Mouse (Mus musculus): ENCODE data around the gene Alox12b. TPM values are rescaled to one million over a fixed set of nuclear protein-coding genes. Genes with fewer than 3 reads are reported as not detected.

The Alox12b gene
- total RNA-seq, 4 experiments from 2014 or later: not detected

GRCm38 (mm10) chr11:69123056-69123692, 33.6 kb upstream of the Alox12b start:
- DNase-seq (ENCODE audit: low spot score in 2 of 2): peak; percentile 85 to 88

GRCm38 (mm10) chr11:69123693-69124497, 32.9 kb upstream of the Alox12b start:
- DNase-seq (ENCODE audit: low spot score in 2 of 2): peak; percentile 82 to 83

DNA sequence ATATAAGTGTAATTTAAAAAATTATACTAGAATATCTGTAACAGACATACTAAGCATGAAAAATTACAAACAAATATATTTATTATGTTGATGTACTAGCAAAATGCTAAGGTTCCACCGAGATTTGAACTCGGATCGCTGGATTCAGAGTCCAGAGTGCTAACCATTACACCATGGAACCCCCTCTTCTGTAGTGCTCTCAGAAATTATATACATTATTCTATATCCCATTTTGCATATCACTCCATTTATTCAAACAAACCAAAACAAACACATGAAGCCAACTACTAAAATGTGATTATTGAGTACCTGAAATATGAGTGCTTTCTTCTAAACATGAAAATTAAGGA, 32.3 kb upstream of the Alox12b start:
- no peak for DNase-seq (ENCODE audit: low spot score in 2 of 2)

- peak; percentile 72 to 77 for DNase-seq (ENCODE audit: low spot score in 2 of 2)
Observed at GRCm38 (mm10) chr11:69125041-69125851, 31.5 kb upstream of the Alox12b start.

GRCm38 (mm10) chr11:69125852-69125918, 31.1 kb upstream of the Alox12b start, which contains the start of gene Aloxe3:
Gene Aloxe3, plus strand, starts transcription at chr11:69125896.
- DNase-seq (ENCODE audit: low spot score in 2 of 2): no peak

DNA sequence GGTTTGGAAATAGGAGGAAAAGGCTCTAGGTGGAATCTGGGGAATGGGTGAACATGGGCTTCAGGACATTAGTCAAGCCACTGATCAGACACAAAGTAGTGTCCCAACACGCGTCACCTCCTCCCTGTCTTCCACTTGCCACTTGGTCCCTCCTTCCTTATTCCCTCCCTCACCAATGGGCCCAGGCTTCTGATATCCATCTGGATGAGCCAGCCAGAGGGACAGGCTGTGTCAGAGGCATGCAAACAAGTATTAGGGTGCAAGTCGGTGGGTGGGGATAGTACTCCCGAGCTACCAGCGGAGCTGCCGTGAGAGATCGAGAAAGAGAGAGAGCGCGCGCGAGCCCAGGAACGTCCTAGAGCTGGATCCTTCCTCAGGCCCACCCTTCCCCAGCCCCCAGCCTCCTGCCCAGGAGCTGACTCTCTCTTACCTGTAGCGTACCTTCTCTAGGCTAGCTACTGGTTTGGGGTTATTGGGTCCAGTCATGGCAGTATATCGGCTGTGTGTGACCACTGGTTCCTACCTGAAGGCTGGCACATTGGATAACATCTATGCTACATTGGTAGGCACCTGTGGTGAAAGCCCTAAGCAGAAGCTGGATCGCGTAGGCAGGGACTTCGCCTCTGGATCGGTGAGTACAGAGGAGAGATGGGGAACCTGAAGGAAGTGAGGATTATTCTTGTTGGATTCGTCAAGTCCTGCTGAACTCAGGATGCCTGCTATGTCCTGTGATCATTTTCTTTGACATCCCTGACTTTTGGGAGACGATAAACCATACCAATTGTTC, 30.7 kb upstream of the Alox12b start:
- DNase-seq (ENCODE audit: low spot score in 2 of 2): no peak

- no peak for DNase-seq (ENCODE audit: low spot score in 2 of 2)
Observed at GRCm38 (mm10) chr11:69126706-69127095, 30.1 kb upstream of the Alox12b start.

GRCm38 (mm10) chr11:69128426-69129122, 28.2 kb upstream of the Alox12b start:
- DNase-seq (ENCODE audit: low spot score in 2 of 2): no peak

- DNase-seq (ENCODE audit: low spot score in 2 of 2): no peak
Observed at GRCm38 (mm10) chr11:69133566-69133922, 23.2 kb upstream of the Alox12b start.

- DNase-seq (ENCODE audit: low spot score in 2 of 2): no peak
Observed at GRCm38 (mm10) chr11:69133923-69134621, 22.7 kb upstream of the Alox12b start.

DNA sequence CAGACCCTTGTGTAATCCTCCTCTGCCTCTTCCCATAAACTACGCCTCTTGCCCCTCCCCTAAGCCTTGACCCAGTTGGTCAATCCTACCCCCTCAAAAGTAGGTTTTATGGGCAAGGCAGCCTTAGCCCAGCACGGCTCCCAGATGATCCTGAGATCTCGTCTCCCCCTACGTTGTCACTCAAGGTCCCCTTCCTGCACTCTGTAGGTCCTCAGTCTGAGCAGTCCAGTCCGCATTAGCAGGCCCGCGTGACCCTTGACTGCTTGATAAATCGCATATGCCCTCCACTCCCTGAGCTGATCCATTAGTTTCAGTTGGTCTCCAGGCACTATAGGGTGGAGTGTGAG, 22.2 kb upstream of the Alox12b start:
- no peak for DNase-seq (ENCODE audit: low spot score in 2 of 2)

DNA sequence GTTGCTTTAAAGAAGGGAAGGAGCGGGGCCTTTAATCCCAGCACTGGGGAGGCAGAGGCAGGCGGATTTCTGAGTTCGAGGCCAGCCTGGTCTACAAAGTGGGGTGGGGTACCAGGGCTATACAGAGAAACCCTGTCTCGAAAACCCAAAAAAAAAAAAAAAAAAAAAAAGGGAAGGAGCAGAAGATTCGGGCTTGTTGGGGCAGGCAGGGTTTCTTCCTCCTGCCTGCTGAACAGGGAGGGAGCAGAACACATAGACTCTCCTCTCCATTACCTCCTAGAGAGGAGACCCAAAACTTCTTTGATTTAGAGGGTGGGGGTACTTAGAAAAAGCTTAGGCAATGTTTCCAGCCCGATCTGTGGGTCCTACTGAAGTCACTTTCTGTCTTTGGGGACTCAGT, 21.4 kb upstream of the Alox12b start:
- DNase-seq (ENCODE audit: low spot score in 2 of 2): no peak

- no peak for DNase-seq (ENCODE audit: low spot score in 2 of 2)
Observed at GRCm38 (mm10) chr11:69147546-69147945, 9.2 kb upstream of the Alox12b start.

DNA sequence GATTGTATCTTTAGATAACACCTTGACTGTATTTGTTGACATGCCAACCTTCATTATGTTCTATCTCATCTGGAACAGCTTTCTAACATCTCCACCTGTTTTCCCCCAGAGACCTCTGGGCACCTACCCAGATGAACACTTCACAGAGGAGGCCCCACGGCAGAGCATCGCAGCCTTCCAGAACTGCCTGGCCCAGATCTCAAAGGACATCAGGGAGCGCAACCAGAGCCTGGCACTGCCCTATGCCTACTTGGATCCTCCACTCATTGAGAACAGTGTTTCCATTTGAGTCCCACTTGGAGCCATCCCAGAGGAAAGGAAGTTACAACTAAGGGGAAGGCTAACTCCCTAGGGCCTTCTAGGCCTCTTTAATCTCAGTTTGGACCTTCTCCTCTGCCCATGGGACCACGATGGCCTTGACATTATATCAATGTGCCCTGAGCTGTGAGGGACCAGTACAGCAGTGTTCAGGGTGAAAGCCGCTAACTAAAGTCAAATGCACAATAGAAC, 8.3 kb upstream of the Alox12b start:
- no peak for DNase-seq (ENCODE audit: low spot score in 2 of 2)

- DNase-seq (ENCODE audit: low spot score in 2 of 2): no peak
Observed at GRCm38 (mm10) chr11:69149728-69150127, 7.1 kb upstream of the Alox12b start.

DNA sequence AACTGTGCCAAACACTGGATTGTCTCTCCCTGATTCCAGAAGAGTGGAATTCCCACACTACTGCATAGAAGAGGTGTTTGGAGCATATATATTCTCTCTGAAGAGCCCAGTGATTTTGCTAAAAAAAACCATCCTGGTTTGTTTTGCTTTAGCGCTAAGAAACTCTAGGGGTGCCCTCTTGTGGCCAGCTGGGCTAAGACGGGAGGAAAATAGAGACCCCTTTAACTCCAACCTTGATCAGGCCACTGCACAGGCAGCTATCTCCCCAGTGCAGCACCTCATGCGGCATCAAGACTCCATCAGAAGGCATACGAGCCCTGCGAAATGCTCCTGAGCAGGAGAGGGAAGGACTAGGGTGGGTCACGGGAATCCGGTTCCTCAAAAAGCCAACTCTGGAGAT, 6.3 kb upstream of the Alox12b start:
- no peak for DNase-seq (ENCODE audit: low spot score in 2 of 2)

GRCm38 (mm10) chr11:69151004-69151403, 5.8 kb upstream of the Alox12b start:
- DNase-seq (ENCODE audit: low spot score in 2 of 2): no peak

- DNase-seq (ENCODE audit: low spot score in 2 of 2): no peak
Observed at GRCm38 (mm10) chr11:69153831-69154230, 3.0 kb upstream of the Alox12b start.

DNA sequence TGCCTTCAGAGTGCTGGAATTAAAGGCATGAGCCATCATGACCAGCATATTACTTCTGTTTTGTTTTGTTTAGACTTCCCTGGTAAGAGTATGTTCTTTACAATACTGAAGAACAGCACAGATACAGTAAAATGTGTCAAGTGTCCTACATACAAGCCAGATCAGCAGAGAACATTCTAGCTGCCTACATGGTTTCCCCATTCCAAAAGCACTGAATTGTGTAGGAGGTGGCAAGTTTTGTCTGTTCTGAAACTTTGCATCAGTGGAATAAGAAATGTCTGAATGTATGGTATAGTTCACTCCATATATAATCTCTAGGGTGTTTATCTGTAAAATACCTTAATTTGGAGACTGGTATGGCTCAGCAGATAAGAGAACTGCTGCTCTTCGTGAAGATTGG, 1.4 kb upstream of the Alox12b start:
- no peak for DNase-seq (ENCODE audit: low spot score in 2 of 2)

GRCm38 (mm10) chr11:69169313-69169712, 12.5 kb downstream of the Alox12b start:
- no peak for DNase-seq (ENCODE audit: low spot score in 2 of 2)

DNA sequence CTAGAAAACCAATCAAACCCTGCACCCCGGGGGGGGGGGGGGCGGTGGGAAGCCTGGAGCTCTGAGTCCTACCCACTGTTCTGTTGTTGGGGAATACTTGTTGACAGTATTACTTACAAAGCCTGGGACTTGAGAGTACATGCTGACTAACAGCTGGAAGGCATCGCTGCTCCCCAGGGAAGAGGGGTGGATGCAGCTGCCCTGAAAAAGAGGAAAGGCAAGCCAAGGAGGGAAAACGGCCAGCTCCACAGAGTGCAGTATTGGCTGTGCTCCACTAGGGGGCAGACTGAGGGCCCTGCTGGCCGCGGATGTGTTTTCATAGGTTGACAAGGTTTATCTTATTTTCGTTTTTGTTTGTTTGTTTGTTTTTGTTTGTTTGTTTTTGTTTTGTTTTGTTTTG, 14.8 kb downstream of the Alox12b start:
- DNase-seq (ENCODE audit: low spot score in 2 of 2): peak; percentile 81 to 88

All from gastrocnemius, adult 8-10 months (tissue).